Mouse (Mus musculus) cortical plate, adult 2 months (tissue): ENCODE measurements around the gene Wiz.

Experiments used
- CTCF ChIP-seq: fragments of 200-500 bp; IDR thresholded peaks from 2 replicates; pipeline ENCODE4 v1.5.1; 2011; ENCODE audit warnings: mild to moderate bottlenecking, control low read depth, low read length; ENCODE audit not compliant: insufficient read depth; ENCODE audit errors: extremely low read depth
- POLR2A ChIP-seq: fragments of 200-500 bp; IDR thresholded peaks from 2 replicates; pipeline ENCODE4 v1.6.1; 2011; ENCODE audit warnings: mild to moderate bottlenecking, low read length, control low read depth; ENCODE audit not compliant: insufficient read depth; ENCODE audit errors: extremely low read depth

GRCm38 (mm10) chr17:32333675-32334303 lies 55.5 kb downstream of the Wiz start:
- no peak for TF ChIP-seq CTCF
- TF ChIP-seq POLR2A = no peak
